Mouse (Mus musculus): Measurements from ENCODE around the gene Ssbp4. TPM values are rescaled to one million over a fixed set of nuclear protein-coding genes. Genes with fewer than 3 reads are reported as not detected.
"Not testable (repeated sequence)": the region's sequence is repeated elsewhere in the genome, so short reads cannot be mapped to it uniquely, and the experiment has no call there.

The Ssbp4 gene
- total RNA-seq, 2 experiments from 2014 or later: 77.5 to 83.5 TPM

- no peak for ATAC-seq (replicated peaks; ENCODE audit: low FRiP score, low TSS enrichment, poor library complexity, severe bottlenecking)
These were observed 12.5 kb downstream of the Ssbp4 start for GRCm38 (mm10) chr8:70596216-70596615.

- ATAC-seq (replicated peaks; ENCODE audit: low FRiP score, low TSS enrichment, poor library complexity, severe bottlenecking): no peak
These were observed 12.9 kb downstream of the Ssbp4 start for GRCm38 (mm10) chr8:70595811-70596210.

GRCm38 (mm10) chr8:70594621-70595564 is 13.8 kb downstream of the Ssbp4 start:
- 0 out of 2 replicates have a peak, but pooled peaks have one; percentile 7 for ATAC-seq (replicated peaks; ENCODE audit: low FRiP score, low TSS enrichment, poor library complexity, severe bottlenecking)

- peak; percentile 80 for ATAC-seq (replicated peaks; ENCODE audit: low FRiP score, low TSS enrichment, poor library complexity, severe bottlenecking)
These were observed 14.6 kb downstream of the Ssbp4 start, which contains the start of gene Isyna1 for GRCm38 (mm10) chr8:70593961-70594609. Isyna1 (plus strand) TSS chr8:70594373.

GRCm38 (mm10) chr8:70593173-70593572 is 15.5 kb downstream of the Ssbp4 start:
- no peak for ATAC-seq (replicated peaks; ENCODE audit: low FRiP score, low TSS enrichment, poor library complexity, severe bottlenecking)

- ATAC-seq (replicated peaks; ENCODE audit: low FRiP score, low TSS enrichment, poor library complexity, severe bottlenecking): no peak
These were observed 17.1 kb downstream of the Ssbp4 start for GRCm38 (mm10) chr8:70591569-70591968.

GRCm38 (mm10) chr8:70587955-70588354 is 20.7 kb downstream of the Ssbp4 start:
- not testable (repeated sequence) for ATAC-seq (replicated peaks; ENCODE audit: low FRiP score, low TSS enrichment, poor library complexity, severe bottlenecking)

GRCm38 (mm10) chr8:70585258-70585652 is 23.4 kb downstream of the Ssbp4 start:
- peak; percentile 84 for ATAC-seq (replicated peaks; ENCODE audit: low FRiP score, low TSS enrichment, poor library complexity, severe bottlenecking)

GRCm38 (mm10) chr8:70584606-70585257 is 23.9 kb downstream of the Ssbp4 start:
- no peak for ATAC-seq (replicated peaks; ENCODE audit: low FRiP score, low TSS enrichment, poor library complexity, severe bottlenecking)

GRCm38 (mm10) chr8:70583476-70584387 is 24.9 kb downstream of the Ssbp4 start:
- ATAC-seq (replicated peaks; ENCODE audit: low FRiP score, low TSS enrichment, poor library complexity, severe bottlenecking): no peak

GRCm38 (mm10) chr8:70577207-70577606 is 31.5 kb downstream of the Ssbp4 start:
- ATAC-seq (replicated peaks; ENCODE audit: low FRiP score, low TSS enrichment, poor library complexity, severe bottlenecking): no peak

- peak; percentile 68 for ATAC-seq (replicated peaks; ENCODE audit: low FRiP score, low TSS enrichment, poor library complexity, severe bottlenecking)
These were observed 33.8 kb downstream of the Ssbp4 start for GRCm38 (mm10) chr8:70574915-70575314.

- no peak for ATAC-seq (replicated peaks; ENCODE audit: low FRiP score, low TSS enrichment, poor library complexity, severe bottlenecking)
These were observed 34.4 kb downstream of the Ssbp4 start for GRCm38 (mm10) chr8:70574302-70574701.

- ATAC-seq (replicated peaks; ENCODE audit: low FRiP score, low TSS enrichment, poor library complexity, severe bottlenecking): no peak
These were observed 37.7 kb downstream of the Ssbp4 start for GRCm38 (mm10) chr8:70570990-70571389.

- no peak for ATAC-seq (replicated peaks; ENCODE audit: low FRiP score, low TSS enrichment, poor library complexity, severe bottlenecking)
These were observed 38.3 kb downstream of the Ssbp4 start for GRCm38 (mm10) chr8:70570360-70570759.

GRCm38 (mm10) chr8:70565561-70565960 is 43.1 kb downstream of the Ssbp4 start:
- ATAC-seq (replicated peaks; ENCODE audit: low FRiP score, low TSS enrichment, poor library complexity, severe bottlenecking): peak; percentile 74

GRCm38 (mm10) chr8:70564696-70565235 is 43.9 kb downstream of the Ssbp4 start:
- no peak for ATAC-seq (replicated peaks; ENCODE audit: low FRiP score, low TSS enrichment, poor library complexity, severe bottlenecking)

GRCm38 (mm10) chr8:70563763-70564387 is 44.8 kb downstream of the Ssbp4 start:
- ATAC-seq (replicated peaks; ENCODE audit: low FRiP score, low TSS enrichment, poor library complexity, severe bottlenecking): no peak
